Mouse (Mus musculus) midbrain, embryonic 15.5 days (tissue): ENCODE measurements around the gene Rin2. TPM values are rescaled to one million over a fixed set of nuclear protein-coding genes. Genes with fewer than 3 reads are reported as not detected.

Source experiments
- ATAC-seq: fragments of 200-750 bp; cut with Nextera tagmentation; replicated peaks from 2 replicates; pipeline ENCODE4 v1.8.0; 2017; ENCODE audit warnings: moderate TSS enrichment
- H3K27ac ChIP-seq: fragments of 300-500 bp; sonication (generic); 2 replicates; pipeline ENCODE4 v1.5.1; 2015; ENCODE audit warnings: mild to moderate bottlenecking, inconsistent platforms
- H3K27me3 ChIP-seq: fragments of 300-500 bp; sonication (generic); replicated peaks from 2 replicates; pipeline ENCODE4 v1.6.1; 2015; ENCODE audit warnings: inconsistent platforms
- H3K36me3 ChIP-seq: fragments of 300-500 bp; sonication (generic); replicated peaks from 2 replicates; pipeline ENCODE4 v1.6.1; 2015; ENCODE audit warnings: inconsistent platforms
- H3K4me1 ChIP-seq: fragments of 300-500 bp; sonication (generic); 2 replicates; pipeline ENCODE4 v1.6.1; 2015; ENCODE audit warnings: inconsistent platforms
- H3K4me2 ChIP-seq: fragments of 300-500 bp; sonication (generic); 2 replicates; pipeline ENCODE4 v1.6.1; 2015; ENCODE audit warnings: inconsistent platforms, mild to moderate bottlenecking, moderate library complexity
- H3K4me3 ChIP-seq: fragments of 300-500 bp; sonication (generic); 2 replicates; pipeline ENCODE4 v1.5.1; 2015; ENCODE audit warnings: mild to moderate bottlenecking, inconsistent platforms
- H3K9ac ChIP-seq: fragments of 300-500 bp; sonication (generic); 2 replicates; pipeline ENCODE4 v1.6.1; 2015; ENCODE audit warnings: mild to moderate bottlenecking, inconsistent platforms
- H3K9me3 ChIP-seq: fragments of 300-500 bp; sonication (generic); 2 replicates; pipeline ENCODE4 v1.6.1; 2016; ENCODE audit warnings: inconsistent platforms
- WGBS: fragments of 180-500 bp; shearing (Covaris S2); methylation state at CpG from one replicate; pipeline ENCODE4 v1.1.7; 2015; ENCODE audit warnings: mixed read lengths; 5-methylcytosine and 5-hydroxymethylcytosine counted together
- polyA plus RNA-seq: library from polyadenylated mRNA; unstranded; fragments of >200 nt; fragmentation: Nextera tagmentation; extraction: Ambion mirVana; gene quantifications from 2 replicates; pipeline ENCODE4 v1.2.1, GENCODE M21; 2015

Rin2 gene
- polyA plus RNA-seq, 1 experiment from 2014 or later, result 19.3 TPM

DNA sequence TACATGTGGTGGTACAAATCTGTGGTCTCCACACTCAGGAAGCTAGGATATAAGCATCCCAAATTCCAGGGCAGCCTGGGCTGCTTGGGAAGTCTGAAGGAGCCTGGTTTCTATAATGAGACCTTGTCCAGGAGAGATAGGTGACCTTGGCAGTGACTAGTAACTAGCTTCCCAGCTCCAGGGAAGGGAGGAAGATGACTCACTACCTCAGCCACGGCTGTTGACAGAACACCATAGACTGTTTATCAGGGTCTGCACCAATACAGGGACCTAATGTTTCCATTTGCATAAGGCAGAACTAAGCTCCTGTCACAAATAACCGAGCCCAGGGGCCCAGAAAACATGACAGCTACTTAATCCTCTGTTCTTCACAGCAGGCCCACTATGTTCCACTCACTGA is 132.3 kb downstream of the Rin2 start:
- Histone ChIP-seq H3K9ac (no peak overlapping the region), H3K4me3 (no peak overlapping the region), H3K4me1 (no peaks in the 10 kb centered on the region), H3K27ac (no peak overlapping the region), H3K9me3 (no peaks in the 10 kb centered on the region), H3K4me2 (no peak overlapping the region), H3K36me3 (no peaks in the 10 kb centered on the region), H3K27me3 (no peaks in the 10 kb centered on the region)
- WGBS, result 65% methylated on average over 2 of the region's 2 CpGs
- ATAC-seq, result no peak

DNA sequence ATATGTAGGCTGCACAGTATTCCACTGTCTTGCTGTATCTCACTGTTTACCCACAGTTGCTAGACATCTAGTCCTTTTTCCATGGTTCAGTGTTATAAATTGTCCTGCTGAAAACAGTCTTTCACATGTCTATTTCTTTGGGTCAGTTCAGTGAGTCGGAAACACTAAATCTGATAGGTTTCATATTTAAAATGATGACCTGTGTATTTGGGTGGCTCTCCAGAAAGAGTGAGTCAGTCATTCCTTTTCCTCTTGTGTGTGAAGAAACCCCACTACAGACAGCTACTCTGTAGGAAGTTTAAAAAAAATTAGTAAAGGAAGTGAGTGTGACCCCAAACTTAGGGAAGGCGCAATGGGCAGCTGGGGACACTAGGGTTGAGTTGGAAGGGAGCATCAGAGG is 133.2 kb downstream of the Rin2 start:
- Histone ChIP-seq H3K4me2 (no peak overlapping the region), H3K27ac (no peak overlapping the region), H3K9ac (no peak overlapping the region), H3K4me3 (no peak overlapping the region), H3K36me3 (no peaks in the 10 kb centered on the region), H3K27me3 (no peaks in the 10 kb centered on the region), H3K4me1 (no peaks in the 10 kb centered on the region), H3K9me3 (no peaks in the 10 kb centered on the region)
- 98% methylated on average over 2 of the region's 2 CpGs for WGBS
- no peak for ATAC-seq

- no peaks in the 10 kb centered on the region for H3K27me3 ChIP-seq
- no peaks in the 10 kb centered on the region for H3K4me1 ChIP-seq
- no peak for ATAC-seq
- H3K36me3 ChIP-seq, result no peaks in the 10 kb centered on the region
- WGBS, result 91% methylated on average over 6 of the region's 6 CpGs
- H3K9ac ChIP-seq, result no peak overlapping the region
- no peaks in the 10 kb centered on the region for H3K9me3 ChIP-seq
- no peak overlapping the region for H3K27ac ChIP-seq
- H3K4me3 ChIP-seq, result no peak overlapping the region
- no peak overlapping the region for H3K4me2 ChIP-seq
These were observed 133.7 kb downstream of the Rin2 start for GRCm38 (mm10) chr2:145808667-145809066.

- ATAC-seq, result no peak
- H3K36me3 ChIP-seq, result no peaks in the 10 kb centered on the region
- H3K27ac ChIP-seq, result no peak overlapping the region
- no peak overlapping the region for H3K4me3 ChIP-seq
- H3K27me3 ChIP-seq, result no peaks in the 10 kb centered on the region
- no peak overlapping the region for H3K9ac ChIP-seq
- WGBS, result 48% methylated on average over 5 of the region's 5 CpGs
- no peak overlapping the region for H3K4me2 ChIP-seq
- H3K9me3 ChIP-seq, result peaks cover 2% of the 10 kb centered on the region; the same call in 1 of the 2 replicates
- no peaks in the 10 kb centered on the region for H3K4me1 ChIP-seq
These were observed 135.7 kb downstream of the Rin2 start for GRCm38 (mm10) chr2:145810676-145811075.

DNA sequence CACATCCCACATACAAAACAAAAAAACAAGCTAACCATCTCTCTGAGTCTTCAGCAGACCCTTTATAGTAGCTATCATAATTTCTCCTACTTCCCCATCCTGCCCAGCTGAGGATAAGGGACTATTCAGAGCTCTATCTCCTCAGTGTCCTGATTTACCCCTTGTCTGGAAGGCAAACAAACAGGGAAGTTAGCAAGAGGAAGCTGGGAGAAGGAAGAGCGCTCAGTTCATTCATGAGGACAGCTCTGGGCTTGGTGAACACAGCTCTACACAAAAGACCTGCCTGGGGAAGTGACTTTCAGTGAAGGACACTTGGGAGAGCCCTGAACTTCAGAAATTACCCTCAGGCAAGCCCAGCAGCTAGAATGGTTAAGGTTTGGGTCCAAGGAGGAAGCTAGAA is 137.8 kb downstream of the Rin2 start:
- WGBS, result 90% methylated on average over 1 of the region's 1 CpGs
- H3K27ac ChIP-seq, result no peak overlapping the region
- ATAC-seq, result no peak
- no peak overlapping the region for H3K4me2 ChIP-seq
- no peaks in the 10 kb centered on the region for H3K36me3 ChIP-seq
- H3K27me3 ChIP-seq, result no peaks in the 10 kb centered on the region
- H3K4me1 ChIP-seq, result no peaks in the 10 kb centered on the region
- H3K9me3 ChIP-seq, result peaks cover 16% of the 10 kb centered on the region; the same call in 1 of the 2 replicates
- H3K9ac ChIP-seq, result no peak overlapping the region
- no peak overlapping the region for H3K4me3 ChIP-seq

- Histone ChIP-seq H3K27ac (no peak overlapping the region), H3K9me3 (peaks cover 16% of the 10 kb centered on the region; the same call in 1 of the 2 replicates), H3K4me3 (no peak overlapping the region), H3K27me3 (no peaks in the 10 kb centered on the region), H3K36me3 (no peaks in the 10 kb centered on the region), H3K4me2 (no peak overlapping the region), H3K4me1 (no peaks in the 10 kb centered on the region), H3K9ac (no peak overlapping the region)
- ATAC-seq, result no peak
- 76% methylated on average over 5 of the region's 5 CpGs for WGBS
These were observed 142.2 kb downstream of the Rin2 start for GRCm38 (mm10) chr2:145817195-145817594.

GRCm38 (mm10) chr2:145822013-145822782 is 147.2 kb downstream of the Rin2 start:
- H3K9me3 ChIP-seq, result peaks cover 5% of the 10 kb centered on the region; the same call in 1 of the 2 replicates
- H3K27ac ChIP-seq, result no peak overlapping the region
- no peak overlapping the region for H3K4me2 ChIP-seq
- no peaks in the 10 kb centered on the region for H3K36me3 ChIP-seq
- no peaks in the 10 kb centered on the region for H3K4me1 ChIP-seq
- ATAC-seq, result no peak
- 88% methylated on average over 15 of the region's 15 CpGs for WGBS
- H3K4me3 ChIP-seq, result no peak overlapping the region
- no peaks in the 10 kb centered on the region for H3K27me3 ChIP-seq
- no peak overlapping the region for H3K9ac ChIP-seq

- no peak overlapping the region for H3K4me2 ChIP-seq
- H3K4me1 ChIP-seq, result no peaks in the 10 kb centered on the region
- H3K9me3 ChIP-seq, result no peaks in the 10 kb centered on the region
- 83% methylated on average over 3 of the region's 3 CpGs for WGBS
- H3K36me3 ChIP-seq, result no peaks in the 10 kb centered on the region
- H3K4me3 ChIP-seq, result no peak overlapping the region
- H3K27ac ChIP-seq, result no peak overlapping the region
- no peaks in the 10 kb centered on the region for H3K27me3 ChIP-seq
- H3K9ac ChIP-seq, result no peak overlapping the region
- ATAC-seq, result no peak
These were observed 148.0 kb downstream of the Rin2 start for GRCm38 (mm10) chr2:145822783-145823729.

DNA sequence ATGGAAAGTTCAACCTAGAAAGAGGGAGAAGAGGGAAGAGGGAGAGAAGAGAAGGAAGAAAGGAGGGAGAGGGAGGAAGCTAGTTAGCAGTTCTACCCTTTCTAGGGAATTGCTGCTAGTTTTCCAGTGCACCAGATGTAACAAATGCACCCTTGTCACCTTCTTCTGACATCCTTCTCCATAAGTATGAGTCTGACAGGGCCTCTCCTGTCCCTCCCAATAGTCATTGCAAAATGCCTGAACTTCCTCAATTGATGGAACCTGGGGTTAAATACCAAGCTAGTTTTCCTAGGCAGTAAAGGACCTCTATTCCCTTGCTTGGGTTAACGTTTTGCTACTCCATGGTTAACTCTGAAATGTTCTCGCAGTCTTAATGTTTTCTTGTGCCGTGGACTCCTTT is 149.7 kb downstream of the Rin2 start:
- ATAC-seq, result no peak
- H3K27ac ChIP-seq, result no peak overlapping the region
- WGBS, result 86% methylated on average over 3 of the region's 3 CpGs
- H3K27me3 ChIP-seq, result no peaks in the 10 kb centered on the region
- no peaks in the 10 kb centered on the region for H3K36me3 ChIP-seq
- no peaks in the 10 kb centered on the region for H3K4me1 ChIP-seq
- H3K9me3 ChIP-seq, result no peaks in the 10 kb centered on the region
- H3K4me2 ChIP-seq, result no peak overlapping the region
- no peak overlapping the region for H3K4me3 ChIP-seq
- H3K9ac ChIP-seq, result no peak overlapping the region

DNA sequence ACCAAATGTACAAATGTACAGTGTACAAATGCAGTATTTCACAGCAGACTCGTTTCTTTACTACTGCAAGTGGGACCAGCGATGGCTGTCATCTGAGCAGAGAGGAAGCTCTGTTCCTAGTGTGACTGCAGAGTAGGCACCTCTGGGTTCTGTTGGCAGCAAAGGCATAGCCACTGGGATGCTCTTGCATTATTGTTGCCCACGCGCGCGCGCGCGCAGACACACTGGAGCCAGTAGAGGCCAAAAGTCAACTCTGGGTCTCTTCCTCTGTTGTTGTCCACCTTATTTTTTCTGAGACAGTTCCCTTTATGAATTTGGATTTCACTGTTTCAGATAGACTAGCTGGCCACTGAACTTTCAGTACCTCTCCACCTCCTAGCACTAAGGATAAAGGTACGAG is 150.2 kb downstream of the Rin2 start:
- no peaks in the 10 kb centered on the region for H3K36me3 ChIP-seq
- no peaks in the 10 kb centered on the region for H3K9me3 ChIP-seq
- no peak overlapping the region for H3K27ac ChIP-seq
- no peaks in the 10 kb centered on the region for H3K4me1 ChIP-seq
- H3K27me3 ChIP-seq, result no peaks in the 10 kb centered on the region
- H3K4me3 ChIP-seq, result no peak overlapping the region
- ATAC-seq, result no peak
- 97% methylated on average over 10 of the region's 10 CpGs for WGBS
- no peak overlapping the region for H3K9ac ChIP-seq
- H3K4me2 ChIP-seq, result no peak overlapping the region

DNA sequence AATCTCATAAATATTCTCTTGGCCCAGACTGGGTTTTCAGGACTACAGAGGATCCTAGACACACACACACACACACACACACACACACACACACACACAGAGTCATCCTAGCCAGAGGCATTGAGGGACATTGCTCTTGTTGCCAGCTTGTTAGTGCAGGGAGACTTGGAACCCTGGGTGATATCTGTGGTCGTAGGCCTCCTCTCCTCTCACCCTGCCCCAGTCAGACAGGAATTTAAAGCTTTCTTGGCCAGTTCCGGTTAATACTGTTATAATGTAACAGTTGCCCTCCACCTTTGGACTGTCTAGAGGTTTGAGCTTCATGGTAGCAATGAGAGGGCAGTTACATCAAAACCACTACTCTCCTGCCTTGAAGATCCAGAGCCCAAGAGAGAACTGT is 152.9 kb downstream of the Rin2 start:
- no peaks in the 10 kb centered on the region for H3K9me3 ChIP-seq
- no peak for ATAC-seq
- no peak overlapping the region for H3K27ac ChIP-seq
- H3K4me3 ChIP-seq, result no peak overlapping the region
- H3K27me3 ChIP-seq, result no peaks in the 10 kb centered on the region
- 77% methylated on average over 2 of the region's 2 CpGs for WGBS
- H3K4me1 ChIP-seq, result peaks cover 11% of the 10 kb centered on the region
- no peak overlapping the region for H3K4me2 ChIP-seq
- no peaks in the 10 kb centered on the region for H3K36me3 ChIP-seq
- no peak overlapping the region for H3K9ac ChIP-seq

- no peak overlapping the region for H3K9ac ChIP-seq
- ATAC-seq, result no peak
- WGBS, result 95% methylated on average over 3 of the region's 3 CpGs
- no peak overlapping the region for H3K4me3 ChIP-seq
- no peaks in the 10 kb centered on the region for H3K36me3 ChIP-seq
- H3K27ac ChIP-seq, result no peak overlapping the region
- no peak overlapping the region for H3K4me2 ChIP-seq
- H3K4me1 ChIP-seq, result peaks cover 16% of the 10 kb centered on the region
- no peaks in the 10 kb centered on the region for H3K27me3 ChIP-seq
- H3K9me3 ChIP-seq, result no peaks in the 10 kb centered on the region
These were observed 153.6 kb downstream of the Rin2 start for GRCm38 (mm10) chr2:145828603-145829002.
